Mouse (Mus musculus) gastrocnemius, adult 18-20 months (tissue): ENCODE data around the gene Tox4. TPM values are rescaled to one million over a fixed set of nuclear protein-coding genes. Genes with fewer than 3 reads are reported as not detected.

Source experiments
- DNase-seq: peaks from one replicate; pipeline ENCODE4 v3.0.0; 2021; ENCODE audit warnings: low spot score
- total RNA-seq, 2 experiments: library from RNA; stranded (reverse); gene quantifications; 2 replicates each; pipeline ENCODE4 v1.2.3; 2021

Gene Tox4
- total RNA-seq, 2 experiments from 2014 or later = 48.6 to 51.3 TPM

- DNase-seq = no peak
These were observed 32.0 kb downstream of the Tox4 start for GRCm38 (mm10) chr14:52310906-52311305.

- no peak for DNase-seq
These were observed 35.2 kb downstream of the Tox4 start for GRCm38 (mm10) chr14:52313931-52314807.

GRCm38 (mm10) chr14:52314808-52315150 lies 35.8 kb downstream of the Tox4 start:
- no peak for DNase-seq

- DNase-seq = no peak
These were observed 36.4 kb downstream of the Tox4 start for GRCm38 (mm10) chr14:52315283-52315780.

GRCm38 (mm10) chr14:52315792-52316440 lies 37.0 kb downstream of the Tox4 start:
- peak; percentile 33 for DNase-seq

- DNase-seq = no peak
These were observed 37.7 kb downstream of the Tox4 start for GRCm38 (mm10) chr14:52316441-52317225.

GRCm38 (mm10) chr14:52319361-52319760 lies 40.4 kb downstream of the Tox4 start:
- no peak for DNase-seq

GRCm38 (mm10) chr14:52325890-52326289 lies 46.9 kb downstream of the Tox4 start:
- no peak for DNase-seq

GRCm38 (mm10) chr14:52327375-52327901 lies 48.5 kb downstream of the Tox4 start:
- no peak for DNase-seq

GRCm38 (mm10) chr14:52327910-52328812 lies 49.2 kb downstream of the Tox4 start, which contains the start of gene Sall2:
Gene Sall2, minus strand, starts transcription at chr14:52328762.
- DNase-seq = no peak

- DNase-seq = no peak
These were observed 52.3 kb downstream of the Tox4 start for GRCm38 (mm10) chr14:52331069-52331750.

GRCm38 (mm10) chr14:52332171-52332570 lies 53.2 kb downstream of the Tox4 start:
- DNase-seq = no peak

GRCm38 (mm10) chr14:52338751-52339511 lies 60.0 kb downstream of the Tox4 start:
- peak; percentile 71 for DNase-seq

- no peak for DNase-seq
These were observed 60.5 kb downstream of the Tox4 start for GRCm38 (mm10) chr14:52339512-52339852.

Other genes starting within 250 kb of the Tox4 start
- not detected for gene Olfr221, start 236.7 kb upstream of the Tox4 start, total RNA-seq
- gene Hnrnpc, start 175.1 kb upstream of the Tox4 start, total RNA-seq = 10 to 100 TPM; 71.5 to 86.7 TPM
- gene Rpgrip1, start 168.4 kb upstream of the Tox4 start, total RNA-seq = under 1 TPM in 1 of 2 experiments, not detected in 1; 0.09 TPM
- 10 to 100 TPM; 13.0 to 14.2 TPM for gene Supt16, start 81.7 kb upstream of the Tox4 start, total RNA-seq
- gene Chd8, start 21.4 kb upstream of the Tox4 start, total RNA-seq = 10 to 100 TPM; 26.9 to 29.6 TPM
- gene Rab2b, start 399 bp downstream of the Tox4 start, total RNA-seq = 1 to 10 TPM; 2.3 TPM
- gene Mettl3, start 26.0 kb downstream of the Tox4 start, total RNA-seq = 10 to 100 TPM; 16.6 to 17.1 TPM
- gene Sall2, start 49.6 kb downstream of the Tox4 start, total RNA-seq = under 1 TPM; 0.39 to 0.57 TPM
- not detected for gene Olfr1513, start 77.3 kb downstream of the Tox4 start, total RNA-seq
- not detected for gene Olfr1512, start 100.0 kb downstream of the Tox4 start, total RNA-seq
- not detected for gene Olfr1511, start 118.2 kb downstream of the Tox4 start, total RNA-seq
- gene Olfr1510, start 135.2 kb downstream of the Tox4 start, total RNA-seq = not detected
- gene Olfr1509, start 163.8 kb downstream of the Tox4 start, total RNA-seq = not detected
- not detected for gene Olfr1508, start 188.3 kb downstream of the Tox4 start, total RNA-seq
- not detected for gene Olfr1507, start 216.6 kb downstream of the Tox4 start, total RNA-seq